Mouse (Mus musculus): ENCODE results near the gene Xrn2.
"Not testable (repeated sequence)": the region's sequence is repeated elsewhere in the genome, so short reads cannot be mapped to it uniquely, and the experiment has no call there.

Gene Xrn2

GRCm38 (mm10) chr2:147012623-147013184 is at the start of gene Xrn2:
Xrn2 (plus strand) TSS chr2:147012996.
- DNase-seq = peak; percentile 96 to 97

DNA sequence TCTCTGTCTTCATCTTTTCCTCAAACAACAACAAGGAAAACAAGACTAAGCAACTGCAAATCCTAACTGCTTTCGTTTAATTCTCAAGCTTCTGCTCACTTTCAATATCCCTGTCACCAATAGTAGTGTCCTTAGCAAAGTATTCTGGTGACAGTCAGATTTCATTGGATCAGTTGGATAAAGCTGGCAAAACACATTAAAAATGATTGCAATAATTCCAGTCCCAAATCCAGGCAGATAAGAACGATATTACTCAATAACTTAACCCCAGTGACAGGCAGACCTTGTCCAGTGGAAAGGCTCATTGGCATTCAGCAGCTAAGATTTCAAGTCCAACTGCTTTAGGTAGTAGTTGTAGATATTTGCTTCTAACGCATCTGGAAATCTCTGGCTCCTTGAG is 37.8 kb upstream of the Xrn2 start:
- DNase-seq = no peak

DNA sequence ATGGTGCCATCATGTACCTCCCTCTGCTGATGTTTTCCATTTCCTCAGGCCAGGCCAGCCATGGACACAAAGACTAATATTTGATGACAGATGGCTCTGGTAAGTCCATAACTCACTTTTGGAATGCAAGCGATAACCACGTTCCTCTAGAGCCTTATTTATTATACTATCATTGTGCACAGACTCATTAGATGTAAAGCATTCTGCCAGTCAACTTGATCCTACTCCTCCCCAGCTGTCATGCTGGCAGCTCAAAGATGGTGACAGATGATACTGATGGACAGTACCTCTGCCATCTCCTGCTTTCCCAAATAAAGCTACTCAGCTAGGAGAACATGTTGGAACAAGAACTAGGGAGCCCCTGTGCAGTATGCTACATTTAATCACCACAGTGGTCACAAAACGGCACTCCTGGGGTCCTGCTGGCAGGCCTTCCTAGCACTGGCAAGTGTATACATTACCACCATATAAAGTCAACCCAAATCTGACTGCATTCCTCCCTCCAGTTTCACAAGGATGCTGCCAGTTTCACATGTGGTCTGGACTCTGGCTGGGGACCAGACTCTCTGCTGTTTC is 37.3 kb upstream of the Xrn2 start:
- no peak for DNase-seq

GRCm38 (mm10) chr2:146982786-146983185 is 30.0 kb upstream of the Xrn2 start:
- no peak for DNase-seq

- DNase-seq = no peak
Measured at GRCm38 (mm10) chr2:146984831-146985230, 28.0 kb upstream of the Xrn2 start.

GRCm38 (mm10) chr2:146985807-146986206 is 27.0 kb upstream of the Xrn2 start:
- no peak for DNase-seq

DNA sequence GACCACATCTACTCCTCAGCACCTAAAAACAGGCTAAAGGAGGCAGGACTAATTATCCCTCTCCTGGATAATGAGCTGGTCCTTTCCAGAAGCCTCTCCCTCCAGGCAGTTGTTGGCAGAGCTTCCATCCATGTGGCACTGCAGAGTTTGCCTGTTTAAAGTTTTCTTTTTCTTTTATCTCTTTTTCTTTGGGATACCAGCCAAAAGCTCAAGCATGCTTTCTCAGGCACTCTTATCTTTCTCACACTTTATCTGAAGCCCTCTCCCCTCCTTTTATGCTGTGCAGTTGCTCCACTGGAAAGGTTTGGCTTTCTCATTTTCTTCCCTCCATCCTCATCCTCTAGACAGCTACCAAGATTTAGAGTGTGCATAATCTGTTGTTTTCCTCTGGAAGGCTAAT is 26.4 kb upstream of the Xrn2 start:
- no peak for DNase-seq

DNA sequence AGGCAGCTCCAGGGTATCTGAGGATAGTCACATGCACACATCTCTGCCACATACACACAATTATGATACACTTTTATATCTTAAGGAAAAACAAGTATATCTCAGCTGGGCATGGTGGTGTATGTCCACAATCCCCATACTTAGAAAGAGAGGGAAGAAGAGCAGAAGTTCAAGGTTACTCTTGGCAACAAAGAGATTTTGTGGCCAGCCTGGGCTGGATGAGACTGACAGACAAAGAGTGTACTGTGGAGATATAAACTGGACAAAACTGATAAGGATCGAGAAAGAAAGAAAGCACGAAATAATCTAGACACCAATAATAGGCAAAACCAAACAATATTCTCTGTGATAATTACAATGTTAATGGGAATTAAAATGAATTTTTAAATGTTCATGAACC is 5.5 kb upstream of the Xrn2 start:
- no peak for DNase-seq

- peak in 1 of 2 experiments; percentile 36 for DNase-seq
Measured at GRCm38 (mm10) chr2:147009084-147009483, 3.7 kb upstream of the Xrn2 start.

DNA sequence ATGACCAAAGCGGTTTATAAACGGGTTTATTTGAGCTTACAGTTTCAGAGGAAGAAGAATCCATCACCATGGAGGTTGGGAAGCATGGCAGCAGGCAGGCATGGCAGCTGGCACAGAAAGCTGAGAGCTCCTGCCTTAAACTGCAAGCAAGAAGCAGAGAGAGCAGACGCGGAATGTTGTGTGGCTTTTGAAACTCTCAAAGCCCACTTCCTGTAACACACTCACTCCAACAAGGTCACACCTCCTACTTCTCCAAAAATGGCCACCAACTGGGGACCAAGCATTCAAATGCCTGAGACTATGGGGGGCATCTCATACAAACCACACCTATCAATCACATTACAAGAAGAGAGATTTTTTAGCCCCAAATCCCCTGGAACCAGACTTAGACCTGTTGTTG is 2.7 kb upstream of the Xrn2 start:
- no peak for DNase-seq

GRCm38 (mm10) chr2:147010952-147011351 is 1.8 kb upstream of the Xrn2 start:
- DNase-seq = no peak

- DNase-seq = no peak
Measured at GRCm38 (mm10) chr2:147011474-147012140, 1.2 kb upstream of the Xrn2 start.

DNA sequence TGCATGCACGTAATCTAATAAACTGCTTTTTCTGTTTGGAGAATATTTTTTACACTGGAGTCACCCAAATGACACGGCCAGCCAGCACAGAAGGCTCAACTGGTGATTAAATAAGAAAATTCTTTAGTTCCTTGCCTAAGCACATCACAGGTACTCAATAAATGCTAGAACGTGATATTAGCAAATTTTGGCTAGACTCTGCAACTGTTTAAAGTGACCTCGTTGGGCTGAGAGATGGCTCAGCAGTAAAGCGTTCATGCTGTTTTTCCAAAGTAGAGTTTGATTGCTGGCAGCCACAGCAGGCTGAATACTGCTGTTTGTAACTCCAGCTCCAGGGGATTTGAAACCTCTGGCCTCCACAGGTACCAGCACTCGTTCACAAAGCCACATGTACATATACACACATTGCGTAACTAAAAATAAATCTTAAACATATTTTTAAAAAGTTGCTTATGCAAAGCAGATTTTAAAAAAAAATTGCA is 614 bp upstream of the Xrn2 start:
- DNase-seq = no peak

GRCm38 (mm10) chr2:147013194-147013969 is 586 bp downstream of the Xrn2 start:
- DNase-seq = peak; percentile 60 to 68

DNA sequence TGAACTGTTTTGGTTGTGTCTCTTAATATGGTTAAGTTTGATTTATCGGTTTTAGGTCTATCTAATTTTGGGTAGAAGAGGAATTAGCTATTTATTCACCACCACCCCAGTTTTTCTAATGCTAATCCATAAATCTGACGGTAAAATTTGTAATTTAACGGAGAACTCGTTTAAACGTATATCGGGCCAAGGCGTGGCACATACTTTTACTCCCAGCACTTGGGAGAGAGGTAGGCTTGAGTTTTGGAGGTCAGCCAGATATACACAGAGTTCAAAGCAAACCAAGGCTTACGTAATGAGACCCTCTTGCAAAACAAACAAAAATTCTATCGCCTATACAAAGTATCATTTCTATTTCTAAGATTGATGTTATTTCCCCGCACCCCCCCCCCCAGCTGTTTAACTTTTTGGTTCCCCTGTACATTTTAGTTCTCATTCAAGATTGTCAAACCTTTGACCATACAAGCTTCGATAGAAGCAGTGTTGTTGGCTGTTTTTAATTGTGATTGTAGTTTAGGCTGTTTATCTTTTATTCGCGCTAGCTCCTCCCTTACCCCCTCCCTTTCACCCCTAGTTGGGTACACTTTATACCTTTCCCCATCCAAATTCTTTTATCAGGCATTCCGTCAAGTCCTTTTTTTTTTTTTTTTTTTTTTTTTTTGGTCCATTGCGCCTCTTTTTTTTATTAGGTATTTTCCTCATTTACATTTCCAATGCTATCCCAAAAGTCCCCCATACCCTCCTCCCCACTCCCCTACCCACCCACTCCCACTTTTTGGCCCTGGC is 1.5 kb downstream of the Xrn2 start:
- DNase-seq = peak; percentile 21 to 54

DNA sequence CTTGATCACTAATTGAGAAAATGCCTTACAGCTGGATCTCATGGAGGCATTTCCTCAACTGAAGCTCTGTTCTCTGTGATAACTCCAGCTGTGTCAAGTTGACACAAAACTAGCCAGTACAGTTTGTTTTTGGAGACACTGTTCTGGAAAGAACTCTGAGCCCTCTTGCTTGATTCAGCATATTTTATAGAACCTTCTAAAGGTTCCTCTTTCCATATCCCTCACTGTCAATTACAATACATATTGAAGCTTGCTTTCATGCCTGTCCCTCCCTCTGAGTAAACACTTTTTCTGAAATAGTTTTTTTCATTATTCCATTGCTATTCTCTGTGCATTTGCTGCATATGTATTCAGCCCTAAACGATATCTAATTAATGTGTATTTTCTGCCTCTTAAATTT is 9.2 kb downstream of the Xrn2 start:
- DNase-seq = not testable (repeated sequence)

DNA sequence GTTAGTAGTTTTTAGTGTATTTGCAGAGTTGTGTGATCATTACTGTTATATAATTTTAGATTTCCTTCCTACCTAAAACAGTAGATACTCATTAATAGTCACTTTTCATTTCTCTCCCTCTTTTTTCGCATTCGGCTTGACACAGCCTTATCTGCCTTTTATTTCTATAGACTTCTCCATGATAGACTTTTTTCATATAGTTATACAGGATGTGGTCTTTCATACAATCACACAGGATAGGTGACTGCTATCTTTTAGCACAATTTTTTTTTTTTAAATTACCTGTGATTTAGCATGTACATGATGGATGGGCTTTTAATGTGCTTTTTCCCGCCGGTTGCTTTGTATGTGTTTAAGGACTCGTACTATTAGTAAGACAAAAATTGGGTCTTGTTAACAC is 10.3 kb downstream of the Xrn2 start:
- DNase-seq = no peak

GRCm38 (mm10) chr2:147023560-147023959 is 10.8 kb downstream of the Xrn2 start:
- DNase-seq = no peak

- no peak for DNase-seq
Measured at GRCm38 (mm10) chr2:147033065-147033464, 20.3 kb downstream of the Xrn2 start.

DNA sequence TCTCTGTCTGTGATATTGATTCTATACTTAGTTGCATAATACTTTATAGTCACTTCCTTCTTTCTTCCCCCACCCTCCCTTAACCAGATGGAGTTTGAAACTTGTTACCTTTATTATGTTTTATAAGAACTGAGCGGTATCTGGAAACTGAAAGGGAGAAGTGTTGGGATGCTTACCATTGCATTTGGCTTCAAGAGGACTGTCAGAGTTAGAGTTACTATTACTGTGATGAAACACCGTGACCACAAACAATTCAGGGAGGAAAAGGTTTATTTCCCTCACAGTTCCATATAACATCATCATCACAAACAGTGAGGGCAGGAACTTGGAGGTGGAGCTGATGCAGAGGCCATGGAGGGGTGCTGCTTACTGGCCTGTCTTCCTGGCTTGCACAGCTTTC is 23.1 kb downstream of the Xrn2 start:
- DNase-seq = no peak

GRCm38 (mm10) chr2:147047051-147047450 is 34.3 kb downstream of the Xrn2 start:
- DNase-seq = no peak

DNA sequence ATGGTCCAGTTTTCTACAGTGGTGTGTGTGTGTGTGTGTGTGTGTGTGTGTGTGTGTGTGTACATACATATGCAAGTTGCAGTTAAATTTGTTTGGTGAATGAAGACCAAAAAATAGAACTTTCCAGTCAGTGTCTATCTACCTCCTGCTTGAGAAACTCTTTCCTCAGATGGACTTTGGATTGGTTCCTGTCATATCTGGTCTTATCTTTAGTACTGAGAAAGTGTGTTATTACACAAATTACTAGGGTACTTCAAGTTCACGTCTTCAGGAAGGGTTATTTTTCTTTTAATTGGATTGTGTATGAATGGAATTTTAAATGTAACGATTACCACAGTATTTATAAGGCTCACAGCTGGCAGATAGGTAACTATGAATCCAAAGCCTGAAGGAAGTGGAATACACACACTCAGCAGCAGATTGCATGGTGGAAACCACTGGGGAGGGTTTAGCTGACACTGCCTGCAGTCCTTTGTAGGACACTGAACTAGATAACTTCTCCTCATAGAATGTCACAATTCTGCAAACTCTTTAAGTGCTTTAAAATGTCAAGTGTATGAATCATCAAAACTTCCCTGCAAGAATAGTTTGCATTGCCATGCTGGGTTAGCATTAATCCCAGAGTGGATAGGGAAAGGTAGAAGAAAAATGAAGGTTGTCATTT is 40.6 kb downstream of the Xrn2 start:
- no peak for DNase-seq
